Comparison of ENCODE assay signal across 15 mouse cellular contexts in genomic region chr5:113008496-113008895, GRCm38 (mm10).
"Had no signal": no experiment of that assay in that cellular context is flagged by ENCODE, and none has a peak within 500 bp of the region (broad histone marks: within the 10 kb centered on the region; RNA-seq: fewer than 3 reads in every experiment).

No protein-coding gene starts in this region.

- H3K4me2 ChIP-seq: neural tube, embryonic 15.5 days; stomach, embryonic 15.5 days had no signal

- H3K36me3 ChIP-seq: neural tube, embryonic 15.5 days; stomach, embryonic 15.5 days had no signal

- H3K9me3 ChIP-seq: neural tube, embryonic 15.5 days; stomach, embryonic 15.5 days had no signal

- H3K27ac ChIP-seq: neural tube, embryonic 15.5 days; stomach, embryonic 15.5 days; stomach, postnatal 0 days had no signal

- DNase-seq: retina, postnatal 1 day; right cerebral cortex, adult 18-20 months; right cerebral cortex, postnatal 14 days; right cerebral cortex, postnatal 25 days; right cerebral cortex, postnatal 4 days; spleen, adult 18-20 months; thymus, adult 18-20 months; thymus, adult 2 months; thymus, postnatal 14 days; thymus, postnatal 25 days; thymus, postnatal 36 days; thymus, postnatal 4 days had no signal

- H3K4me1 ChIP-seq: stomach, embryonic 15.5 days had no signal

- H3K27me3 ChIP-seq: neural tube, embryonic 15.5 days; stomach, embryonic 15.5 days had no signal

- H3K9ac ChIP-seq: neural tube, embryonic 15.5 days; stomach, embryonic 15.5 days had no signal

- H3K4me3 ChIP-seq: neural tube, embryonic 15.5 days; stomach, embryonic 15.5 days had no signal
